Mouse (Mus musculus): ENCODE measurements at regions not wholly inside any gene's neighbourhood (a gene's known extent, or its start where the extent isn't known, plus 50 kb on each side); places are given as distances from the start of the nearest gene placed in this dataset.

GRCm38 (mm10) chr17:76327371-76327770 lies 775.6 kb upstream of the Fam98a start:
- Histone ChIP-seq H3K4me3 (replicated peaks; ENCODE audit: low read depth, low read length) (no peak overlapping the region), H3K9ac (replicated peaks; ENCODE audit: low read length) (no peak overlapping the region), H3K4me1 (ENCODE audit: control insufficient read depth, insufficient read depth, low read length) (no peaks in the 10 kb centered on the region), H3K4me2 (ENCODE audit: low read length) (no peak overlapping the region), H3K27ac (replicated peaks; ENCODE audit: low read depth, low read length) (no peak overlapping the region), H3K36me3 (ENCODE audit: control insufficient read depth, insufficient read depth, low read length) (no peaks in the 10 kb centered on the region), H3K27me3 (ENCODE audit: control insufficient read depth, insufficient read depth, low read length) (no peaks in the 10 kb centered on the region), H3K9me3 (ENCODE audit: control insufficient read depth, low read length) (no peaks in the 10 kb centered on the region)
- WGBS, result 93% methylated on average over 5 of the region's 5 CpGs
- DNase-seq (no peak), ATAC-seq (ENCODE audit: low FRiP score, low TSS enrichment) (no peak)

- Histone ChIP-seq H3K9me3 (ENCODE audit: control insufficient read depth, low read length) (no peaks in the 10 kb centered on the region), H3K36me3 (ENCODE audit: control insufficient read depth, insufficient read depth, low read length) (no peaks in the 10 kb centered on the region), H3K9ac (replicated peaks; ENCODE audit: low read length) (no peak overlapping the region), H3K27me3 (ENCODE audit: control insufficient read depth, insufficient read depth, low read length) (no peaks in the 10 kb centered on the region), H3K4me3 (replicated peaks; ENCODE audit: low read depth, low read length) (no peak overlapping the region), H3K4me1 (ENCODE audit: control insufficient read depth, insufficient read depth, low read length) (no peaks in the 10 kb centered on the region), H3K27ac (replicated peaks; ENCODE audit: low read depth, low read length) (no peak overlapping the region), H3K4me2 (ENCODE audit: low read length) (no peak overlapping the region)
- peak; percentile 31 for DNase-seq
- no peak for ATAC-seq (ENCODE audit: low FRiP score, low TSS enrichment)
Measured at GRCm38 (mm10) chr17:76294630-76295029, 742.9 kb upstream of the Fam98a start.
